Mouse (Mus musculus) cerebellum, postnatal 10 days (tissue): ENCODE measurements at regions not wholly inside any gene's neighbourhood (a gene's known extent, or its start where the extent isn't known, plus 50 kb on each side); places are given as distances from the start of the nearest gene placed in this dataset.

Source experiments
- DNase-seq, 2 experiments: peaks; one replicate each; pipeline ENCODE4 v3.0.0; 2021; ENCODE audit warnings: mixed read lengths in 2 of 2

DNA sequence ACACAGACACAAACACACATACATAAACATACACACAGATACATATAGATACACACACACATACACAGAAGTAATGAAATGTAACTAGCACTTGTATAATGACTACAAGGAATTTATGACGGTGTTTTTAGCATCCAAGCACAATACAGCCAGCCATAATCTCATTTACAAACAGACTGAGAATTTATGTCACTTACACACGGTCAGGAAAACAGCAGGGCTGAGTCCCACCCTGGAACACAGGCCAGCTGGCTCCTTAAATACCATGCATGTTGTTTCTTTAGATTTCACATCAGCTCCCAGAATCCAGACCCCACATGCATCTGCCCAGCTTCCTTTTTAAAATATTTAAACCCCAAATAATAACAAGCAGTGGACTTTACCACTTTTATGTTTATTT lies 123.1 kb upstream of the Clnk start:
- DNase-seq, result no peak

DNA sequence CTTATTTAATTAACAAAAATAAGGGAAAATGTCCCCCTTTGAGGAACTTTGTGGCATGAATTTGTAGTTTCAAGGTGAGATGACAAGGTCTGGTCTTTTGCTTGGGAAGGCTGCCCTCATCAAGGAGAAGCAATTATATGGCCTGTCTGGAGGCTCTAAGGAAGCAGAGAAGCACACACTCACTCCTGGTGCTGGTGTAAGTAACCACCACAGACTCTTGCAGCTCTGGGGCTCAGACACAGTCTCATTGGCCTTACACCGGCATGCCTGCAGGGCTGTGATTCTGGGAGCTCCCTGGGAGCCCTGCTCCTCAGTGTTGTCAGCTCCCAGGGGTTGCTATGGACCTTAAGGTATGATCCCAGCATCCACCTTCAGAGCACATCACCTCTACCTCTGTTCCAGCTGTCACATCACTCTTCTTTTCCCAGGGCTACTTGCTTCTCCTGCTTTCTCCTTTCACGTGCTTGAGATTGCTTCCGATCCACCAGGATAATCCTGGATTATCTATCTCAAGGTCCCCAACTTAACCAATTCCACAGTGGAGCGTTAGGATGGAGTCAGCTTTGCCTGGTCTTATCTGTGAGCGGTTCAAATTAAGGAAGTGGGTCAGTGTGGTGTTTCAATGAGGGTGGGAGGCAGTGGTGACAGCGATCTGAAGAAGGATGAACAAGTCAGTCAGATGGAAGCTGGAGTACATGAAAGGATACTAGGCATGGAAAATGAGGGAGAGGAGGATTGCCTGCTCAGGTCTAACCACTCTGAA lies 96.0 kb upstream of the Clnk start:
- DNase-seq, result no peak

DNA sequence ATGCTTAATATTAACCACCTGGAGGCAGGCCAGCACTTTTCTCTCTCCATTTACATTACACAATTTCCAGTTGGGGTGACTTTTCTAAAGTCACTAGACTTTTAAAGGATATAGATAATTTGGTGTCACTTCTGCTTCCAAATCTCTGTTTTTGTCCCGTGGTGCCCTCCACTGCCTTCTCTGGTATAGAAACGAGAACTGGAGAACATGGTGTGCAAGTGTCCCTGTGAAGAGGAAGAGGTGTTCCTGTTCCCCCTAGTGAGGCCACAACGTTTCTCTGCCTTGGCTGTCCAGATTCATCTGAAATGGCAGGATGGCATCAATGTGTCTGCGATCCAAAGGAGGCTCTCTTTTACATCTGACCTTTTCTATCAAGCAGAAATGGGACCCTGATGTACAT lies 93.9 kb upstream of the Clnk start:
- no peak for DNase-seq

DNA sequence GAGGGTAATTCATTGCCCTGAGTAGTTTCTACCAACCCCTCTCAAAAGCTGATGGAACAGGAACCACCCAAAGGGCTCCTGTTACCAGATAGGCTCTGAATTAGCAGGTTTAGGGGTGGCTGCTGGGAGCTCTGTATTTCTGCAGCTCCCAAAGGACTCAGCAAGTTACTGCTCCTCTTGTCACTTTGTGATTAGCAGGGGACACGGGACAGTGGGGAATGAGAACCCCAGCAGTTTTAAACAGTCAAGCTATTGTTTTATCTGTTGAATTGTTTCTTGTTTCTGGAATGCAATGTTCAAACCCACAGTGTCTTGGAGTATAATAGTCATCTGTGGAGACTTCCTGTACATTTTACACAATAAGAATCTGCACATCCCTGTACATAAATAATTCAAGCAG lies 90.4 kb upstream of the Clnk start:
- DNase-seq, result no peak

GRCm38 (mm10) chr5:38964445-38964844 lies 87.8 kb upstream of the Clnk start:
- DNase-seq, result no peak

GRCm38 (mm10) chr5:38950520-38951288 lies 74.1 kb upstream of the Clnk start:
- DNase-seq, result no peak

- no peak for DNase-seq
Observed at GRCm38 (mm10) chr5:38945903-38946686, 69.5 kb upstream of the Clnk start.

DNA sequence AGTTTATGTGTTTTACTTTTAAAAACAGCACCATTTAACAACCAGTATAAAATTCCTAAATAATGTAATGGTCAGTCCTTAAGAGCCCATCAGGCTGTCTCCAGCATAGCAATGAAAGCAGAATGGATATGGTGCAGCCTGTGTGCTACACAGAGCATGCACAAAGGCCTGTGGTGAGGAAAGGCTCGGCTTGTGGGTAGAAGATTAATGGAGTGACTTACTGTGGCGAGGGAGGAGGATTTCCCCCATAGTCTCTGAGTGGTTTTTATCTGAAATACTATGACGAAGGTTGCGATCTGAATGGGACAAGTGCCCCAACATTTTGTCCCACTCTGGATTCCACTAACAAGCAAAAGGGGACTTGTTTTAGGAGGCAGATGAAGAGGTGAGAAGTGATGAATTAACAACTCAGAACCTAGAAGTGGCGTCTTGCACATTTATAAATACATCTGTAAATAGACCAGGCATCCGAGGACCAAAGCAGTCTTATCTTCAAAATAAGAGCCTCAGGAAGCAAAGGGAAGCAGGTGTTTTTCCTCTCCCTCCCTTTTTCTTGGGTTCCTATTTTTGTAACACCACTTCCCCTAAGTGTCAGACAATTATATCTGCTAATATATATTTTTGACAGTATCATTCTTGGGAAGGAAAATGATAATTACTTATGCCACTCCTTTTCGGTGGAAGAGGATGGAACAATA lies 55.9 kb upstream of the Clnk start:
- DNase-seq, result no peak

DNA sequence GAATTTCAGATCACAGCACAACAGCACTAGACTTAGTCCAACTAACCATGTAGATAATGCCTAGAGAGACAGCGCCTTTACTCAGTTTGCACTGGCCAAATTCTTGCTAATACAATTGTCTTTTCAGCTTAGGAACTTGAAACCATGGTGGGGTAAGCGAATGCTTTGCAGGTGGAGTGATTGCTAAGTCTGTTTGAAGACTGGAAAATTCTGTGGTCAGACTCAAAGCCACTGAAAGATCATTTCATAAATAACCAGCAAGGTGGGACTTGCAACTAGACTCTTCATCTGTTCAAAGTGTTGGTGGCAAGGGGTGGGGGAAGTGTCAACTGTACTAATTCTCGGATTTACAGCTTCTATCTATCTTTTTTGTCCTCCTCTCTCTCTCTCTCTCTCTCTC lies 50.4 kb upstream of the Clnk start:
- DNase-seq, result no peak
